Mouse (Mus musculus) right cerebral cortex, adult 2 months (tissue): ENCODE data around the gene Slc38a11.

Experiments
- DNase-seq, 2 experiments: peaks; one replicate each; pipeline ENCODE4 v3.0.0; 2021 to 2022; ENCODE audit warnings: low spot score in 2 of 2

Slc38a11 gene

DNA sequence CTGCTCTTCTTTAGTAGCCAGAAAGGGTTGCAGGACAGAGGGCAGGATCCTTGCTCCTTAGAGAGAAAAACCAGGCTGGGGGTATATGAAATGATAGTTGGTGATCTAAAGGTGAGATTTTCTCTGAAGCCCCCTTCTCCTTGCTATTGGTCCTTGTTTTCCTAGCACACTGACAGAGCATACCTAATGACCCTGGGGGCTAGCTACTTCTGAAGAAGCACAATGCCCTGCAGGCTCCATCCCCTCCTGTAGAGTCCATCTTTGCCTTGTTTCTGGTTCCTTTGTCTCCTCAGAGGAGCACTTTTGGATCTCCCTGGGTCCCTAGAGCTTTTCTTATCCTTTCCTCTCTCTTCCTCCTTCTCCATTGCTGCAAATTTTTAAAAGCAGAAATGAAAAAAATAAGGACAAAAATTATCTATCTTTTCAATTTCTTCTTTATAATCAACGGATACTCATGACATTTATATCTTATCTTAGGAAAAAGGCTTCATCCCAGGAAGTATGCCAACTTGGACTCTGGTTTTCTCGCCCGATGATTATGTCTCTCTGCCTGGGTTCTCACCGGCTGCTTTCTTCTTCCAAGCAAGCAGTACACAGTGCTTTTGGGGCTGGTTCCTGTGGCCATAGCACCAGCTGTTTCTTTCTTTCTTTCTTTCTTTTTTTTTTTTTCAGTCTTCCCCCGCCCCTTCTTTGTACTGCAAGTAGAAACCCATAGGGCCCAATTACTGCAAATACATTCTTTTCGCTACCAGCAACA lies 41.7 kb downstream of the Slc38a11 start:
- DNase-seq: no peak

DNA sequence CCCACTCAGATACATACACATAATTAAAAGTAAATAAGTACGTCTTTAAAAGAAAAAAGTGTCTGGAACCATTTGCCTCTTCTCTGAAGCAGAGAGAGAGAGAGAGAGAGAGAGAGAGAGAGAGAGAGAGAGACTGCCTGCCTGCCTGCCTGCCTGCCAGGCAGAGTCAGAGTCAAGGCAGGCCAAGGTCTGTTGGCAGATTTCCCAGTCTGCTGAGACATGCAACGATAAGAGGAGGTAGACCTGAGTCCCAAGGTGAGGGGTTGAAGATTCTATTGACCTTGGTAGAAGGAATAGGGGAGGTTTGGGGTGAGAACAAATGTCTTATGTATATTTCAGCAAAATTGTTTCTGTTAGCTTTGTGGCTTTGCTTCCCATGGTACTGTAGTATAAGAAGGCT lies 42.9 kb downstream of the Slc38a11 start:
- DNase-seq: no peak

DNA sequence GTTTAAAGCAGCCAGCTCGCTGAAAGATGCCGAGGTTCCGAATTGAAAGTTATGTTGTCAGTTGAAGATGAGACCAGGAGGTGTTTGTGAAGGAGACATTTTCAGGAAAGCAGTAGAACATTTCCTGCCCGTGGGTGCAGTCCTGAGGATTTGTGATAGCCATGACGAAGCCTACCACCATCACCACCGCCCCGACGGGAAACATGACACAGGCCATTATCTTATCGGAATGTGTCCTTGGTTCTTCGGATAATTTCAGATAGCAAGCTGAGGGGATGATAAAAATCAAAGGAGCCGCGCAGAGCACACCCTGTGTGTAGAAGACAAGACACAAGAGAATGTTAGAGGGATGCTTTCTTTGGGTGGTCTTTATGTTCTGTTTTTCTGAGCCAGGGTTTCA lies 47.1 kb downstream of the Slc38a11 start:
- no peak for DNase-seq

DNA sequence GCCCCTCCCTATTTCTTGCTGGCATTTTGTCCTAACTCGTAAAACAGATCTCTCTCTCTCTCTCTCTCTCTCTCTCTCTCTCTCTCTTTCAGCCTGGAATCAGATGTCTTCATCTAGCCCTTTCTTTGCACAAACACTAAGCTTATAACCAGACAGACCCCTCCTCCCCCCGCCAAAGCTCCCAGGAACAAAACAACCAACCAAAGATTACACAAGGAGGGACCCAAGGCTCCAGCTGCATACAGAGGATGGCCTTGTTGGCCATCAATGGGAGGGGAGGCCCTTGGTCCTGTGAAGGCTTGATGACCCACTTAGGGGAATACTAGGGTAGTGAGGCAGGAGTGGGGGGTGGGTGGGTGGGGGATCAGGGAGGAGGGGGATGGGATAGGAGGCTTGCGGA lies 52.6 kb downstream of the Slc38a11 start:
- DNase-seq: no peak

DNA sequence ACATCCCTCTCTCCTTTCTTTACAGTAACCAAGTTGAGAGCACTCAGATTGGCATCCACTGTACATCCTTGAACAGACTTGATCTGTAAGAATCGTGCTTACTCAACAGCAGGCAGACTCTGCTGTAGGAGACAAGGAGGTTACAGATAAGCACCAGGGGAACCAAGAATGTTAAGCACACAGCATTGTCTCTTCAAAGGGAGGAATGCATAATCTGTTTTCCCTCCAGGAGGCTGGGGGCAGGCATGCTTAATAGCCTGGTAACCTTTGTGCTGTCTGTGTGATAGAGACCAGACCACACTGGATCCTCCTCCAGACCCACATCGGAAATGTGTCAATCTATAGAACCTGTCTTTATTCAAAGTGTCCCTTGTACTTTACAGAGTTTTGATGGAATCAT lies 67.3 kb downstream of the Slc38a11 start:
- DNase-seq: no peak

DNA sequence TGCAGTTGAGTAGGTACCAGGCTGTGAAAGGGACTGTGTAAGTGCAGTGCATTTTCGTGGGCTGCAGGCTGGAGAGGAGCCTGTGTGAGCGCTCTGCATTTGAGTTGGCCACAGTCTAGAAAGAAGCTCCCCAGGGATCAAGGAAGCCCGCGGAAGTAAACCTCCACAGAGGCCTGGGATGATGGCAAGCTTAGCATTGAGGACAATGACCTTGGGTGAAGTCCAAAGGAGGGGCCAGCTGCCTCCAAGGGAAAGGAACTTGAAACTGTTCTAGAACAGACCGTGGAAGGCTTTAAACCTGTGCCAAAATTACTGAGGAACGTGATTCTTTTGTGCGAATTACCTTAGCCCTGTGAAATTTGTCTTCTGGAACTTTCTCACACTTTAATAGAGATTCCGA lies 69.7 kb downstream of the Slc38a11 start:
- no peak for DNase-seq

DNA sequence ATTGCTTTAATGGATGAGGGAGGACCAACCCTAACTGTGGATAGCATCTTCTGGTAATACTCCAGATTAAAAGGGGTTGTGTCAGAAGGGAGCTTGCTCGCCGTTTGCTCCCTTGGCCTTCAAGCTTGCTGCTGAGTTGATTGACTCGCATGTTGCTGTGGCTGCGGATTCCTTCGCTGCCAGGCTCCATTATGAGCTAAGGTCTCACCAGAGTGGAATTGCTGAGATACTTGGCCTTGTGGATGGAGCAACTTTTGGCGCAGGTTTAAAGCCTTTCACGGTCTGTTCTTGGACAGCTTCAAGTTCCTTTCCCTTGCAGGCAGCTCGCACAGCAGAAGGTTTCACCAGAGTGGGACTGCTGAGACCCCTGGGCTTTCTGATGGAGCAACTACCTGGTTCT lies 70.4 kb downstream of the Slc38a11 start:
- no peak for DNase-seq

DNA sequence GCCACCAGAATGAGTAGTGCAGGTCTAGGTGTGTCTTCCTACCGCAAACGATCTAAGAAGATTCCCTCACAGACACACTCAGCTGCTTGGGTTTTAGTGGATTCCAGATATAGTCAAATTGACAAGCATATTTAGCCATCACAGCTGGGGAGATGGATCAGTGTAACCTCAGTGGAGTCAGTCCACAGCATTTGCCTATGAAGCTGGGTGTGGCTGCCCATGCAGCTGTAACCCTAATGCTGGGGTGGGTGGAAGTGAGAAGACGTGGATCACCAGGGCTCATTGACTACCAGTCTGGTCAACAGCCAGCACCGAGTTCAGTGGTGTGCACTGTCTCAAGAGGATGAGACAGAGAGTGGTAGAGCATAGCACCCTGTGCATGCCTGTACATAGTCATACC lies 74.1 kb downstream of the Slc38a11 start:
- no peak for DNase-seq

DNA sequence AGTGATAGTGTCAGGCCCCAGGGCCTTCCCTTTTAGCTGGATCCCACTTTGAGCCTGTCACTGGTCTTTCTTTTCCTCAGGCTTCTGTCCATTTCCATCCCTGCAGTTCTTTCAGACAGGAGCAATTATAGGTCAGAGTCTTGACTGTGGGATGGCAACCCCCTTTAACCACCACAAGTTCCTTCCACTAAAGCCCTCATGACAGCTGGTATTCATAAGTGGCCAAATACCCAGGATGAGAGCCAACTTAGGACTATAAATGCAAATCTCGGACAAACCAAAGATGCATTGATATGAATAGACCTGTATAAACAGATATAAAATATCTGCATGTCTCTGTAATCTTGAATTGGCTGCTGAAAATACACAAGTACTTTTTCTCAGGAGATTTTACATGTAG lies 75.1 kb downstream of the Slc38a11 start:
- no peak for DNase-seq

DNA sequence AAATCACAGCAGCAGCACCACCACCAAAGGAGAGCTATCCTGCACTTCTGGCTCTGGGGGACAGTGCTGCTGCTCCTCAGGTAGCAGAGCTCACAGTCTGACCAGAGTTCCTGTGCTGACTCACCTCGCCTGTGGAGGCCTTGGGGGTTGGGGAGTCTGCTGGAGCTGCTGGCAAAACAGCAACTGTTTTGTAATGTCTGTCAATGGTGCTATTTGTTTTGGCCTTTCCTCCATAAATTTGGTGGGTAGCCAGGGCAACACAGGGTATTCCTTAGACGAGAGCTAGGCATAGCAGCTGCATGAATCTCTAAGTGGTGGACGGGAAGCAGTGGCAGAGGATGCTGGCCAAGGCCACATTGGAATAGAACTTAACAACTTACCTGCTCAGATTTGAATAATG lies 78.5 kb downstream of the Slc38a11 start:
- no peak for DNase-seq

DNA sequence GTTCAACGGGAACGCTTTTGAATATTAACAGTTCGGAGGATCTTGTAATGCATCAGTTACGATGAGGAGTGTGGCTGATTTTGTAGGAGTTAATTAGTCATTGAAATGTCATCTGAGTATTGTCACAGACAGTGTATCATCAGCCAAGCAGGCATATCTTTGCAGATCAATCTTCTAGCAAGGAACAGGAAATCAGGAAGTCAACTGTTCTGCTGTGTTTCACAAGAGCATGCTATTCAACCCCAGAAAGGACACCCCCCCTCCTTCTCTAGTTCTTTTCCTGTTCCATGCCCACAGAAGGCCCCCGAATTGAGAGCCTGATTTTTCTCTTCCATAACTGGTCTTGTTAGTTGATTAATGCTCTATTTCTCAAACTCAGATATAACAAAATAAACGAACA lies 80.9 kb downstream of the Slc38a11 start:
- DNase-seq: no peak

DNA sequence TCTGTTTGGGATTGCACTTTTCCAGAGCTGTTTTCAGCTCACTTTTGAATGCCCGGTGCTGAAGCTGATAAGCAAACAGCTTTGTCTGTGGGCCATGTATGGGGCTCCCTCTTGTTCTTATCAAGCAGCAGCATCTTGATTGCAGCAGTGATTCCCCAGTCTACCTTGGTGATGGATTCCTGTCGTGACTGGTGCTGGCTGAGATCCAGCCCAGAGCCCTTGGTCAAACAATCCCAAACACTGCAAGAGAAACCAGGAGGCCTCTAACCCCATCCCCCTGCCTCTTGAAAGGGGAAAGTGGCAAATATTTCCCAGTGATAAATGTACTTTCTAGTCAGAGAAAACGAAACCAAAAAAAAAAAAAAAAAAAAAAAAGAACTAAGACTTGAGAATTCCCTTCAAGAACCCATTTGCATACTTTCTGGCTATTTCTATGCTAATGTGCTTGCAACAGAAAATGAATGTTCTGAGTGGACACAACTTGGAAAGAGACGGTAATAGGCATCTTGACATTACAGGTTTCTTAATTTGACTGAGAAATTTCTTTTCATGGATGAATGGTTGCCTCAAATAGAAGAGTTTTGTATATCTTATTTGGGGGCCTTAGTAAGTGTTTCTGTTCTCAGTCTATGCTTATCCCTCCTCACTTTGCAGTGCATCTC lies 84.7 kb downstream of the Slc38a11 start:
- DNase-seq: no peak

DNA sequence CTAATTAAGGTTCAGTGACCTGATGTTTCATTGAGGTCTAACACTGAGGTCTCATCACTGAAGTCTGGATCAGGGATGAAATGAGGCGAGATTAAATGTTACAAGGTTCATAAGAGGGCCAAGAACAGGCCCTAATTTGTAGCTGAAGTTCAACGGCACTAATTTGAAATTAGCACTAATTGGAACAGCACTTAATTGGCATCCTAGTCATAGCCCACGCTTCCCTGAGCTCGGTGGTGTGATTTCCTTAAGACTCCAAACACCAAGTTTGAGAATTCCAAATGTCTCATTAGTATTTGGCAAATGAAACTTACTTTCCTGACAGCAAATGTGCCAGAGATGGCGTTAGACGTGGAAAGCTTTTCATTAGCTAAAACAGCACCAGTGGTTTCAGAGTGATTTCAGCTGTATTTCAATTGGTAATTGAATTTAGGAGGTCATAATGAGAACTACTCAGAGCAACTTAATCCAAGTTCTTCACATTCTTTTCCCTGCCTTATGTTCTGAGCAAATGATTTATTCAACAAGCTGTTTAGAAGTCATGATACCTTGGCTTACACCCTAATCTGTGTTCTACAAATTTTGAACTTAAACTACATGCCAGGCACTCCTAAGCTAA lies 88.3 kb downstream of the Slc38a11 start:
- DNase-seq: no peak

DNA sequence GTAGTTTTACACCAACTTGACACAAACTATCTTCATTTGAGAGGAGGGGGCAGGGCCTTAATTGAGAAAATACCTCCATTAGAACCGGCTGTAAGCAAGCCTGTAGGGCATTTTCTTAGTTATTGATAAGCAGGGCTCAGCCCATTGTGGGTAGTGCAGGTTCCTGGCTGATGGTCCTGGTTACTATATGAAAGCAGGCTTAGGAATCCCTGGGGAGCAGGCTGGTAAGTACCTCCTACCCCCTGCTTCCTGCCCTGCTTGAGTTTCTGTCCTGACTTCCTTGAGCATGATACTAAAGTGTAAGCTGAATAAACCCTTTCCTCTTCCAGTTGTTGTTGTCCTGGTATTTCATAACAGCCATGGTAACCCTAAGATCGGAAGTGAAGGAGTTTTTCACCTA lies 89.9 kb downstream of the Slc38a11 start:
- no peak for DNase-seq

DNA sequence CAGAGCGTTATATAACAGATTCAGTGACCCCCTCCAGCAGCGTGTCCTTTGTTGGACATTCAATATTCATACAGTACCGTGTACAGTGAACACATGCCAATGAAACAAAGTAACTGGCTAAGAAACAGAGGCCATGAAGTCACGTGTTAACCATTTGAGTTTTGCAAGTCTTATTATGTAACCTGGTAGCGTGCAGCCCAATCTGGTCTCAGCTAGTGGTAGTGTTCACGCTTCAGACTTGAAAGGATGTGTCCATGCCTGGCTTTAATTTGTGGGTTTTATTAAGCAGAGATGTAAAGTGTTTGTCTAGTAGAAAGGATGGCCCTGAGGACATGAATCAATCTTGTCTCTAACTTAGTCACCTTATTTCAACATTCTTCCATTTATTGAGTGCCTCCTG lies 95.1 kb downstream of the Slc38a11 start:
- no peak for DNase-seq

DNA sequence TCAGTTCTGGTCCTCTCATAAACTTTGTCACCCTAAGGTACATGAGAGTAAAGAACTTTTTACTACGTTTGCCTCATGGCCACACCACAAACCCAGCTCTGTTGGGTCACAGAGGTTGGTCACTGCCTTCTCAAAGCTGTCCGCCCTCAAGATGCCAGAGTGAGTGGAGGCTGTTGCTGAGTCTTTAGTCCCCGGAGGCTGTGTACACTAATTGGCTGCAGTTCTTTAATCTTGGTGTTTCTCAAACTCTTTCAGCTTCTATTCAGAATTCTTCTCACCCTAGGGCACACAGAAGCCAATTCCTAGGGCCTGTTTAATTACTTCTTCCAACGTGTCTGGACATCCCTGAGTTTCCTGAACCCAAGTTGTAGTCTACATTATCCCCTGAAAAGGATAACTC lies 96.0 kb downstream of the Slc38a11 start:
- DNase-seq: no peak

DNA sequence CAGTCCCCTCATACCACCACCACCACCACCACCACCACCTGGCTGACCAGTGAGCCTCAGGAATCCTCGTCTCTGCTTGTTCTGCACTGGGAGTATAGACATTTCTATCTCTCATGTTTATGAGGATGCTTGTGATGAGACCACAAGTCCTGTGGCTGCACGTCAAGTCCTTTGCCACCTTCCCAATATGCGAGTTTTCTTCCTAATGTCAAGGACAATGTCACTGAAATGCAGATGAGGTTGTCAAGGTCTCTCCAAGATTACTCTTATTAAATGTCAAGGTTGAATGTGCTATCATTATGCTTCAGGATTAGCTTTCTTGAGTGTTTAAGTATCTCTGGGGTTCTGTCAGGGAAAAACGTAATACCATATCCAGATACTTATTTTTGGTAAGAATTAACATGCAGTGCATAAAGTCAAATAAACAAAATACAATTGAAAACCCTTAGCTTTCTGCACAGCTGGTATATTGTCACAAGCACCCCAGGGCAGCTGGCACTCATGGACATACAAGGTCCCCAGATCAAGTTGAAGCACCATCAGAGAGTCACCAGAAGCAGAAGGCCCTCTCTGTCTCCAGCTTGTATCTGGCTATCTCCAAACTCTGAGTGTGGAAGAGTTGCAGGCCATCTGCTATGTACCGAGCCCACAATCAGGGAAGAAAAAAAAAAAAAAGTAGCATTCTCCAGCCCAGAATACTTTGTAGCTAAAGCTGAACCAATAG lies 97.1 kb downstream of the Slc38a11 start:
- no peak for DNase-seq
